In the genomic region with DNA sequence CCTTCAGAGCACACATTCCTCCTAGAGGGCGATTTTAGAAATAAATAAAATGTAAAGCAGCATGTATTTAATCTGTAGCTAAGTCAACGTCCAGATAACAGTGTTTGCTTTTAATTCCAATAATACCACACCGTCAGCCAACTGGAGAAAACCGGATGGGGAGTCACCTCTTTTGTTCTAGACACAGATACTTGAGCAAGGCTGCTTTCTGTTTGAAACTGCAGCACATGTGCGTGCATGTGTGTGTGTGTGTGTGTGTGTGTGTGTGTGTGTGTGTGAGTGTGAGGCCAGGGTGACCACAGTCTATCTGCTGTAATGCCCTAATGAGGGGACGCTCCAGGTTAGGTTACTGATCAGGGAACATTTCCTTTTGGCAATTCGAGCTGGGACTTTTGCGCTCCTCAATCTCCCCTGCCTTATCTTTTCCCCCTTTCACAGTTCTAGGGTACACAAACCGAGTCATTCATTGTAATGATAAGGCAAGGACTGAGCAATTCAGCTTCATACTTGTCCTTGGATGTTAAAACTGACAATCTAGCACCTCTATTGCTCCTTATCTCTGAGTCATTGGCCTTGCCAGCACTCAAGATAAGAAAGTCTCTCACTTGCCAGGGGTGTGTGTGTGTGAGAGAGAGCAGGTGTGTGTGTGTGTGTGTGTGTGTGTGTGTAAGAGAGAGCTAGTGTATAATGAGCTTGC, we compare ENCODE assay signal across 16 mouse cellular contexts. TPM values are rescaled to one million over a fixed set of nuclear protein-coding genes. Genes with fewer than 3 reads are reported as not detected.
DNase-seq lines count a peak whose midpoint lies in the region; ATAC-seq and TF ChIP-seq lines count a peak whose summit lies in the region.
"Had no signal": no experiment of that assay in that cellular context is flagged by ENCODE, and none has a peak within 500 bp of the region (broad histone marks: within the 10 kb centered on the region; RNA-seq: fewer than 3 reads in every experiment).

No protein-coding gene starts in this region.

- TF ChIP-seq CTCF in heart, adult 2 months (IDR thresholded peaks at IDR 0.05), result no peak
- TF ChIP-seq CTCF in lung, embryonic 14.5 days (IDR thresholded peaks at IDR 0.05; ENCODE audit: low read depth), result no peak

- H3K27ac ChIP-seq in heart, embryonic 14.5 days (replicated peaks in 1 of 2; ENCODE audit: control insufficient read depth in 1 of 2, insufficient read depth in 1 of 2, low read depth in 2 of 2, low read length in 2 of 2), result no peak overlapping the region
- no peak overlapping the region for H3K27ac ChIP-seq in heart, adult 2 months
- peak overlapping the region; percentile 44 for H3K27ac ChIP-seq in lung, embryonic 14.5 days (ENCODE audit: low read depth)
- 0 out of 2 replicates have a peak overlapping the region, but pooled peaks have one; percentile 32 for H3K27ac ChIP-seq in intestine, embryonic 15.5 days
- H3K27ac ChIP-seq in stomach, embryonic 16.5 days (ENCODE audit: low read length), result peak overlapping the region; percentile 46; the same call in 1 of the 2 replicates
- H3K27ac ChIP-seq: forebrain, embryonic 13.5 days had no signal

- no peaks in the 10 kb centered on the region for H3K9me3 ChIP-seq in heart, embryonic 14.5 days (ENCODE audit: control insufficient read depth, low read length)
- H3K9me3 ChIP-seq in lung, embryonic 14.5 days (ENCODE audit: low read depth, low read length), result no peaks in the 10 kb centered on the region
- H3K9me3 ChIP-seq in intestine, embryonic 15.5 days, result no peaks in the 10 kb centered on the region
- H3K9me3 ChIP-seq in stomach, embryonic 16.5 days (replicated peaks; ENCODE audit: control insufficient read depth, low read length), result no peaks in the 10 kb centered on the region
- H3K9me3 ChIP-seq: forebrain, embryonic 13.5 days had no signal

- WGBS in heart, embryonic 14.5 days, result 10% methylated on average over 9 of the region's 9 CpGs
- WGBS in heart, adult 2 months, result 11% methylated on average over 9 of the region's 9 CpGs
- 10% methylated on average over 9 of the region's 9 CpGs for WGBS in lung, embryonic 14.5 days
- WGBS in intestine, embryonic 15.5 days, result 34% methylated on average over 9 of the region's 9 CpGs
- 26% methylated on average over 9 of the region's 9 CpGs for WGBS in stomach, embryonic 16.5 days

- TF ChIP-seq POLR2A in heart, adult 2 months (IDR thresholded peaks at IDR 0.05; ENCODE audit: insufficient read depth, low read depth, low read length), result no peak

- H3K27me3 ChIP-seq in heart, embryonic 14.5 days (ENCODE audit: control insufficient read depth, insufficient read depth, low read length), result peaks cover 69% of the 10 kb centered on the region
- H3K27me3 ChIP-seq in heart, adult 2 months (ENCODE audit: control insufficient read depth, insufficient read depth, low read length), result no peaks in the 10 kb centered on the region
- 0 out of 2 replicates have a peak, but pooled peaks cover 5% of the 10 kb centered on the region for H3K27me3 ChIP-seq in lung, embryonic 14.5 days (ENCODE audit: insufficient read depth, low read length)
- H3K27me3 ChIP-seq in intestine, embryonic 15.5 days (replicated peaks), result no peaks in the 10 kb centered on the region
- H3K27me3 ChIP-seq in stomach, embryonic 16.5 days (ENCODE audit: control insufficient read depth, insufficient read depth, low read length), result no peaks in the 10 kb centered on the region

- no peak for DNase-seq in heart, adult 2 months
- DNase-seq in lung, embryonic 14.5 days, result peak; percentile 59
- DNase-seq in lung, postnatal 14 days, result no peak
- DNase-seq in thymus, postnatal 4 days, result no peak
- DNase-seq: adrenal gland, postnatal 25 days; B cell, adult 2 months; cerebellum, adult 18-20 months; cerebellum, postnatal 36 days; gastrocnemius, postnatal 25 days; kidney, postnatal 36 days; liver, postnatal 0 days; right cerebral cortex, postnatal 14 days had no signal

- no peak overlapping the region for H3K9ac ChIP-seq in heart, embryonic 14.5 days (ENCODE audit: low read length)
- no peak overlapping the region for H3K9ac ChIP-seq in heart, adult 2 months (ENCODE audit: low read depth, low read length)
- H3K9ac ChIP-seq in lung, embryonic 14.5 days, result no peak overlapping the region
- no peak overlapping the region for H3K9ac ChIP-seq in intestine, embryonic 15.5 days
- H3K9ac ChIP-seq in stomach, embryonic 16.5 days (ENCODE audit: low read length), result no peak overlapping the region
- H3K9ac ChIP-seq: forebrain, embryonic 13.5 days; liver, postnatal 0 days had no signal

- TF ChIP-seq EP300 in heart, adult 2 months (IDR thresholded peaks at IDR 0.05; ENCODE audit: insufficient read depth, low read depth, low read length), result no peak

- peaks cover 9 to 17% of the 10 kb centered on the region in 2 experiments; a peak in 3 of 4 replicates for H3K4me1 ChIP-seq in heart, embryonic 14.5 days (ENCODE audit: control insufficient read depth in 2 of 2, insufficient read depth in 2 of 2, low read length in 2 of 2)
- H3K4me1 ChIP-seq in heart, adult 2 months (ENCODE audit: control insufficient read depth, insufficient read depth, low read length), result peaks cover 3% of the 10 kb centered on the region
- no peaks in the 10 kb centered on the region for H3K4me1 ChIP-seq in lung, embryonic 14.5 days (ENCODE audit: insufficient read depth)
- peaks cover 2% of the 10 kb centered on the region; the same call in 1 of the 2 replicates for H3K4me1 ChIP-seq in intestine, embryonic 15.5 days (replicated peaks)
- H3K4me1 ChIP-seq in stomach, embryonic 16.5 days (ENCODE audit: control insufficient read depth, insufficient read depth, low read length), result peaks cover 8% of the 10 kb centered on the region

- ATAC-seq in heart, embryonic 14.5 days (ENCODE audit: insufficient number of reproducible peaks, insufficient read depth, low FRiP score, low read depth), result no peak
- ATAC-seq in lung, embryonic 14.5 days (ENCODE audit: insufficient read depth), result peak; percentile 14; the same call in 1 of the 2 replicates
- ATAC-seq in intestine, embryonic 15.5 days, result peak; percentile 82
- peak; percentile 79 for ATAC-seq in stomach, embryonic 16.5 days (ENCODE audit: insufficient read depth, low FRiP score)
- ATAC-seq: forebrain, embryonic 13.5 days; liver, postnatal 0 days had no signal

- intact Hi-C loops in heart, adult 2 months (cut with DNase I), result no loop called here

- no peaks in the 10 kb centered on the region for H3K79me2 ChIP-seq in heart, adult 2 months (replicated peaks; ENCODE audit: control insufficient read depth, insufficient read depth, low read length)

- H3K36me3 ChIP-seq in heart, embryonic 14.5 days (ENCODE audit: control insufficient read depth, insufficient read depth, low read length), result no peaks in the 10 kb centered on the region
- H3K36me3 ChIP-seq in heart, adult 2 months (ENCODE audit: control insufficient read depth, insufficient read depth, low read length), result no peaks in the 10 kb centered on the region
- no peaks in the 10 kb centered on the region for H3K36me3 ChIP-seq in lung, embryonic 14.5 days (ENCODE audit: insufficient read depth)
- H3K36me3 ChIP-seq in intestine, embryonic 15.5 days, result no peaks in the 10 kb centered on the region
- H3K36me3 ChIP-seq in stomach, embryonic 16.5 days (ENCODE audit: control insufficient read depth, insufficient read depth, low read length), result no peaks in the 10 kb centered on the region

- H3K4me2 ChIP-seq in heart, embryonic 14.5 days (ENCODE audit: low read length), result peak overlapping the region; percentile 8; the same call in 1 of the 2 replicates
- peak overlapping the region; percentile 18; the same call in 1 of the 2 replicates for H3K4me2 ChIP-seq in lung, embryonic 14.5 days
- peak overlapping the region; percentile 35 for H3K4me2 ChIP-seq in intestine, embryonic 15.5 days (replicated peaks)
- 0 out of 2 replicates have a peak overlapping the region, but pooled peaks have one; percentile 16 for H3K4me2 ChIP-seq in stomach, embryonic 16.5 days (ENCODE audit: low read depth, low read length)
- H3K4me2 ChIP-seq: forebrain, embryonic 13.5 days had no signal

- no peak overlapping the region for H3K4me3 ChIP-seq in heart, embryonic 14.5 days (ENCODE audit: control insufficient read depth in 1 of 2, insufficient read depth in 1 of 2, low read depth in 1 of 2, low read length in 2 of 2)
- H3K4me3 ChIP-seq in heart, adult 2 months, result no peak overlapping the region
- no peak overlapping the region for H3K4me3 ChIP-seq in lung, embryonic 14.5 days (ENCODE audit: low read depth, low read length)
- H3K4me3 ChIP-seq in intestine, embryonic 15.5 days (replicated peaks), result no peak overlapping the region
- no peak overlapping the region for H3K4me3 ChIP-seq in stomach, embryonic 16.5 days (replicated peaks; ENCODE audit: low read length)
- H3K4me3 ChIP-seq: forebrain, embryonic 13.5 days had no signal

RNA-seq across cellular contexts. Expression of a gene that starts 4.4 kb away (rescaled TPM):
- polyA plus RNA-seq in heart, embryonic 14.5 days (2014; fragmentation: Nextera tagmentation; extraction: Ambion mirVana), result 0.85 and 1.7 TPM in 2 replicates
- total RNA-seq in heart, adult 2 months (2021), result 1 to 10 TPM; 1.4 to 2.2 TPM
- polyA plus RNA-seq in heart, adult 2 months (2012; rRNA removed), result 1.3 and 1.7 TPM in 2 replicates
- polyA plus RNA-seq in lung, embryonic 14.5 days (2014; fragmentation: Nextera tagmentation; extraction: Ambion mirVana), result 12.0 and 12.1 TPM in 2 replicates
- 13.7 and 14.8 TPM in 2 replicates for polyA plus RNA-seq in intestine, embryonic 15.5 days (2015; fragmentation: Nextera tagmentation; extraction: Ambion mirVana)
- 17.4 and 17.5 TPM in 2 replicates for polyA plus RNA-seq in stomach, embryonic 16.5 days (2015; fragmentation: Nextera tagmentation; extraction: Ambion mirVana)

Comparison
In these comparisons a context has a peak if more than half of its experiments do, and no peak if none do; other contexts are left out.
1. H3K27ac ChIP-seq: peak in lung, embryonic 14.5 days (single experiment), intestine, embryonic 15.5 days (single experiment) and stomach, embryonic 16.5 days (single experiment); none in heart, embryonic 14.5 days (0 of 2) and heart, adult 2 months (single experiment).
2. Peak in every context shown above with its lines, with median percentiles within 50 percentile points of each other: H3K4me2 ChIP-seq.